Mouse (Mus musculus) kidney, embryonic 16.5 days (tissue): ENCODE data around the gene Slc25a23. TPM values are rescaled to one million over a fixed set of nuclear protein-coding genes. Genes with fewer than 3 reads are reported as not detected.

ENCODE experiments used
- ATAC-seq: fragments of 200-750 bp; cut with Nextera tagmentation; 2 replicates; pipeline ENCODE4 v1.8.0; 2017; ENCODE audit warnings: moderate TSS enrichment; ENCODE audit not compliant: low FRiP score, low TSS enrichment
- H3K27ac ChIP-seq: fragments of 300-500 bp; sonication (generic); 2 replicates; pipeline ENCODE4 v1.5.1; 2014; ENCODE audit warnings: low read length
- H3K27me3 ChIP-seq: fragments of 300-500 bp; sonication (generic); 2 replicates; pipeline ENCODE4 v1.6.1; 2014; ENCODE audit warnings: low read length, control low read depth, mixed read lengths; ENCODE audit not compliant: insufficient read depth
- H3K36me3 ChIP-seq: fragments of 300-500 bp; sonication (generic); 2 replicates; pipeline ENCODE4 v1.6.1; 2014; ENCODE audit warnings: low read length, control low read depth, mixed read lengths; ENCODE audit not compliant: insufficient read depth
- H3K4me1 ChIP-seq: fragments of 300-500 bp; sonication (generic); 2 replicates; pipeline ENCODE4 v1.6.1; 2014; ENCODE audit warnings: low read length, control low read depth, mixed read lengths; ENCODE audit not compliant: insufficient read depth
- H3K4me2 ChIP-seq: fragments of 300-500 bp; sonication (generic); replicated peaks from 2 replicates; pipeline ENCODE4 v1.6.1; 2014; ENCODE audit warnings: low read depth, low read length
- H3K4me3 ChIP-seq: fragments of 300-500 bp; sonication (generic); 2 replicates; pipeline ENCODE4 v1.5.1; 2014; ENCODE audit warnings: mild to moderate bottlenecking, low read length
- H3K9ac ChIP-seq: fragments of 300-500 bp; sonication (generic); replicated peaks from 2 replicates; pipeline ENCODE4 v1.6.1; 2014; ENCODE audit warnings: low read length
- H3K9me3 ChIP-seq: fragments of 300-500 bp; sonication (generic); 2 replicates; pipeline ENCODE4 v1.6.1; 2016; ENCODE audit warnings: low read length, control low read depth
- WGBS: fragments of 180-500 bp; shearing (Covaris S2); extraction: QIAGEN DNeasy Blood & Tissue Kit; methylation state at CpG from one replicate; pipeline ENCODE4 v1.1.7; 2014; 5-methylcytosine and 5-hydroxymethylcytosine counted together
- polyA plus RNA-seq: library from polyadenylated mRNA; unstranded; fragments of >200 nt; fragmentation: Nextera tagmentation; extraction: Ambion mirVana; gene quantifications from 2 replicates; pipeline ENCODE4 v1.2.1, GENCODE M21; 2015

Gene Slc25a23
- polyA plus RNA-seq, 1 experiment from 2014 or later, result 11.2 TPM

GRCm38 (mm10) chr17:57078336-57078735 lies 18.7 kb upstream of the Slc25a23 start, which contains the start of gene Dennd1c:
TSS of gene Dennd1c (minus strand) at chr17:57078514.
- Histone ChIP-seq H3K4me2 (no peak within 1 kb of the TSS), H3K9ac (no peak within 1 kb of the TSS; the same call in 1 of the 2 replicates), H3K4me1 (no peaks in the 10 kb centered on the region), H3K9me3 (no peaks in the 10 kb centered on the region), H3K27me3 (no peaks in the 10 kb centered on the region), H3K4me3 (no peak within 1 kb of the TSS), H3K36me3 (peaks cover 7% of the 10 kb centered on the region; the same call in 1 of the 2 replicates), H3K27ac (no peak within 1 kb of the TSS)
- WGBS, result 46% methylated on average over 6 of the region's 6 CpGs
- 0 out of 2 replicates have a peak, but pooled peaks have one; percentile 25 for ATAC-seq

GRCm38 (mm10) chr17:57076916-57077315 lies 17.3 kb upstream of the Slc25a23 start:
- H3K36me3 ChIP-seq, result peaks cover 7% of the 10 kb centered on the region; the same call in 1 of the 2 replicates
- no peaks in the 10 kb centered on the region for H3K27me3 ChIP-seq
- H3K4me3 ChIP-seq, result no peak overlapping the region
- H3K4me2 ChIP-seq, result no peak overlapping the region
- H3K4me1 ChIP-seq, result no peaks in the 10 kb centered on the region
- WGBS, result 68% methylated on average over 3 of the region's 3 CpGs
- ATAC-seq, result no peak
- H3K27ac ChIP-seq, result no peak overlapping the region
- no peaks in the 10 kb centered on the region for H3K9me3 ChIP-seq
- no peak overlapping the region for H3K9ac ChIP-seq

- H3K27me3 ChIP-seq, result peaks cover 3% of the 10 kb centered on the region; the same call in 1 of the 2 replicates
- peak; percentile 78 for ATAC-seq
- H3K9me3 ChIP-seq, result no peaks in the 10 kb centered on the region
- 2% methylated on average over 11 of the region's 11 CpGs for WGBS
- peak overlapping the region; percentile 36 for H3K4me3 ChIP-seq
- no peaks in the 10 kb centered on the region for H3K36me3 ChIP-seq
- H3K4me2 ChIP-seq, result peak overlapping the region; percentile 43
- no peak overlapping the region for H3K27ac ChIP-seq
- peaks cover 8% of the 10 kb centered on the region; the same call in 1 of the 2 replicates for H3K4me1 ChIP-seq
- H3K9ac ChIP-seq, result no peak overlapping the region
Observed at GRCm38 (mm10) chr17:57070699-57071098, 11.0 kb upstream of the Slc25a23 start.

- H3K9me3 ChIP-seq, result no peaks in the 10 kb centered on the region
- H3K27me3 ChIP-seq, result peaks cover 3% of the 10 kb centered on the region; the same call in 1 of the 2 replicates
- no peaks in the 10 kb centered on the region for H3K36me3 ChIP-seq
- peaks cover 8% of the 10 kb centered on the region; the same call in 1 of the 2 replicates for H3K4me1 ChIP-seq
- peak overlapping the region; percentile 43 for H3K4me2 ChIP-seq
- ATAC-seq, result peak; percentile 28; the same call in 1 of the 2 replicates
- H3K27ac ChIP-seq, result no peak overlapping the region
- 10% methylated on average over 9 of the region's 9 CpGs for whole genome bisulfite sequencing
- H3K4me3 ChIP-seq, result peak overlapping the region; percentile 36
- H3K9ac ChIP-seq, result peak overlapping the region; percentile 45; the same call in 1 of the 2 replicates
Observed at GRCm38 (mm10) chr17:57070272-57070671, 10.6 kb upstream of the Slc25a23 start.

GRCm38 (mm10) chr17:57066908-57067307 lies 7.2 kb upstream of the Slc25a23 start:
- H3K9me3 ChIP-seq, result no peaks in the 10 kb centered on the region
- H3K4me2 ChIP-seq, result no peak overlapping the region
- no peak for ATAC-seq
- WGBS, result 72% methylated on average over 5 of the region's 5 CpGs
- peaks cover 11% of the 10 kb centered on the region for H3K4me1 ChIP-seq
- peaks cover 20% of the 10 kb centered on the region for H3K27me3 ChIP-seq
- no peaks in the 10 kb centered on the region for H3K36me3 ChIP-seq
- no peak overlapping the region for H3K9ac ChIP-seq
- no peak overlapping the region for H3K4me3 ChIP-seq
- H3K27ac ChIP-seq, result no peak overlapping the region

GRCm38 (mm10) chr17:57063031-57063430 lies 3.4 kb upstream of the Slc25a23 start:
- no peaks in the 10 kb centered on the region for H3K36me3 ChIP-seq
- peak overlapping the region; percentile 74 for H3K9ac ChIP-seq
- H3K4me1 ChIP-seq, result peaks cover 19% of the 10 kb centered on the region
- peak overlapping the region; percentile 59 for H3K4me3 ChIP-seq
- peak overlapping the region; percentile 54 for H3K4me2 ChIP-seq
- WGBS, result 10% methylated on average over 8 of the region's 8 CpGs
- H3K27ac ChIP-seq, result peak overlapping the region; percentile 93
- no peak for ATAC-seq
- no peaks in the 10 kb centered on the region for H3K9me3 ChIP-seq
- H3K27me3 ChIP-seq, result peaks cover 28% of the 10 kb centered on the region

GRCm38 (mm10) chr17:57062548-57062947 lies 2.9 kb upstream of the Slc25a23 start:
- WGBS, result 1% methylated on average over 21 of the region's 22 CpGs
- peak overlapping the region; percentile 59 for H3K4me3 ChIP-seq
- ATAC-seq, result no peak; the same call in 1 of the 2 replicates
- H3K27ac ChIP-seq, result peak overlapping the region; percentile 93
- no peaks in the 10 kb centered on the region for H3K36me3 ChIP-seq
- peaks cover 19% of the 10 kb centered on the region for H3K4me1 ChIP-seq
- H3K9me3 ChIP-seq, result no peaks in the 10 kb centered on the region
- H3K4me2 ChIP-seq, result peak overlapping the region; percentile 54
- H3K9ac ChIP-seq, result peak overlapping the region; percentile 74
- H3K27me3 ChIP-seq, result peaks cover 28% of the 10 kb centered on the region

GRCm38 (mm10) chr17:57062011-57062521 lies 2.4 kb upstream of the Slc25a23 start:
- peak overlapping the region; percentile 59 for H3K4me3 ChIP-seq
- WGBS, result under 1% methylated on average over 36 of the region's 39 CpGs
- H3K9ac ChIP-seq, result peak overlapping the region; percentile 74
- H3K4me2 ChIP-seq, result peak overlapping the region; percentile 54
- peaks cover 28% of the 10 kb centered on the region for H3K27me3 ChIP-seq
- no peaks in the 10 kb centered on the region for H3K9me3 ChIP-seq
- H3K36me3 ChIP-seq, result no peaks in the 10 kb centered on the region
- peak; percentile 24 for ATAC-seq
- H3K27ac ChIP-seq, result peak overlapping the region; percentile 93
- peaks cover 19% of the 10 kb centered on the region for H3K4me1 ChIP-seq

- H3K4me3 ChIP-seq, result peak overlapping the region; percentile 83
- peak overlapping the region; percentile 83 for H3K4me2 ChIP-seq
Observed at GRCm38 (mm10) chr17:57061069-57061468, 1.4 kb upstream of the Slc25a23 start.

GRCm38 (mm10) chr17:57060231-57060801 lies 653 bp upstream of the Slc25a23 start:
- Histone ChIP-seq H3K27me3 (peaks cover 28% of the 10 kb centered on the region), H3K9me3 (no peaks in the 10 kb centered on the region), H3K4me1 (peaks cover 19% of the 10 kb centered on the region), H3K4me2 (peak overlapping the region; percentile 83), H3K27ac (peak overlapping the region; percentile 79), H3K4me3 (peak overlapping the region; percentile 83), H3K36me3 (0 out of 2 replicates have a peak, but pooled peaks cover 3% of the 10 kb centered on the region), H3K9ac (peak overlapping the region; percentile 85)
- peak; percentile 87 for ATAC-seq
- WGBS, result under 1% methylated on average over 44 of the region's 44 CpGs

More at GRCm38 (mm10) chr17:57061069-57061468, 1.4 kb upstream of the Slc25a23 start:
- no peak for ATAC-seq
- 38% methylated on average over 10 of the region's 10 CpGs for WGBS
- H3K36me3 ChIP-seq, result no peaks in the 10 kb centered on the region
- no peaks in the 10 kb centered on the region for H3K9me3 ChIP-seq
- peaks cover 19% of the 10 kb centered on the region for H3K4me1 ChIP-seq
- H3K27me3 ChIP-seq, result peaks cover 28% of the 10 kb centered on the region
- peak overlapping the region; percentile 79 for H3K27ac ChIP-seq
- no peak overlapping the region for H3K9ac ChIP-seq
